Mouse (Mus musculus) liver (tissue): Measurements from ENCODE around the gene Dcaf12l2.

ENCODE experiments used
- DNase-seq: peaks from one replicate; pipeline ENCODE4 v3.0.0-alpha.2; 2020; ENCODE audit warnings: mixed read lengths

The Dcaf12l2 gene

GRCm38 (mm10) chrX:44367646-44368521 lies at the start of gene Dcaf12l2:
Gene Dcaf12l2 (minus strand): TSS chrX:44368342.
- peak; percentile 10 for DNase-seq

- no peak for DNase-seq
Measured at GRCm38 (mm10) chrX:44367280-44367645, 879 bp downstream of the Dcaf12l2 start.
